8 mouse cellular contexts compared by ENCODE assay signal in genomic region chr1:131207531-131207930, GRCm38 (mm10). TPM values are rescaled to one million over a fixed set of nuclear protein-coding genes. Genes with fewer than 3 reads are reported as not detected.
DNase-seq lines count a peak whose midpoint lies in the region; TF ChIP-seq lines count a peak whose summit lies in the region.

No protein-coding gene starts in this region.

- H3K36me3 ChIP-seq in MEL (ENCODE audit: control insufficient read depth in 1 of 2, insufficient read depth in 2 of 2, low read length in 2 of 2) = no peaks in the 10 kb centered on the region

- H3K27me3 ChIP-seq in MEL (ENCODE audit: control insufficient read depth in 1 of 2, insufficient read depth in 2 of 2, low read length in 2 of 2) = no peaks in the 10 kb centered on the region; a peak in 1 of 4 replicates

- DNase-seq in 3T3-L1 (ENCODE audit: low read depth, low spot score) (peak; percentile 80), MEL (ENCODE audit: low read depth, low spot score) (peak; percentile 72)
- DNase-seq in cerebellum, postnatal 25 days = peak; percentile 32 to 63
- peak; percentile 69 to 84 for DNase-seq in gastrocnemius, postnatal 4 days (ENCODE audit: low spot score in 2 of 2)
- DNase-seq in kidney, adult 9 months = peak; percentile 57
- DNase-seq in lung, postnatal 14 days = peak; percentile 85
- DNase-seq in ovary, postnatal 36 days (ENCODE audit: low spot score) = peak; percentile 79
- DNase-seq in thymus, postnatal 36 days = peak; percentile 83 to 87

- no peak for TF ChIP-seq EP300 in MEL (IDR thresholded peaks at IDR 0.05; ENCODE audit: low read depth in 1 of 2, low read length in 2 of 2)

- H3K9me3 ChIP-seq in MEL (replicated peaks; ENCODE audit: insufficient read depth, low read length) = no peaks in the 10 kb centered on the region

- no peak overlapping the region for H3K27ac ChIP-seq in MEL (ENCODE audit: control insufficient read depth, low read depth, low read length)

- peak; percentile 69 to 93 (median 90) for TF ChIP-seq CTCF in MEL (IDR thresholded peaks at IDR 0.05 in 2 of 3, conservative IDR thresholded peaks at IDR 0.05 in 1 of 3; ENCODE audit: control insufficient read depth in 1 of 3, insufficient read depth in 1 of 3, low read depth in 2 of 3, low read length in 3 of 3, poor library complexity in 1 of 3, severe bottlenecking in 1 of 3)

- no peaks in the 10 kb centered on the region for H3K79me2 ChIP-seq in MEL (ENCODE audit: control insufficient read depth, insufficient read depth, low read length, poor library complexity)

- no peaks in the 10 kb centered on the region for H3K4me1 ChIP-seq in MEL (ENCODE audit: control insufficient read depth in 1 of 2, insufficient read depth in 2 of 2, low read length in 2 of 2)

- no peak overlapping the region for H3K4me3 ChIP-seq in MEL (ENCODE audit: control insufficient read depth in 1 of 2, insufficient read depth in 1 of 2, low read depth in 2 of 2, low read length in 2 of 2)

- TF ChIP-seq POLR2A in MEL (IDR thresholded peaks at IDR 0.05; ENCODE audit: control insufficient read depth in 1 of 2, insufficient read depth in 1 of 2, low read depth in 1 of 2, low read length in 2 of 2, poor library complexity in 1 of 2) = no peak

- no peak overlapping the region for H3K9ac ChIP-seq in MEL (ENCODE audit: control insufficient read depth, low read depth, low read length, poor library complexity, severe bottlenecking)

- TF ChIP-seq RAD21 in MEL (IDR thresholded peaks at IDR 0.05; ENCODE audit: low read depth, low read length) = peak; percentile 85

TF ChIP-seq in MEL, 35 proteins besides CTCF, POLR2A, EP300 and RAD21:
- TF ChIP-seq KAT2A (conservative IDR thresholded peaks at IDR 0.05; ENCODE audit: low read depth, low read length) (no peak), ETS1 (IDR thresholded peaks at IDR 0.05; ENCODE audit: low read depth, low read length) (no peak), SMC3 (IDR thresholded peaks at IDR 0.05; ENCODE audit: low read depth, low read length) (peak; percentile 97), SIN3A (IDR thresholded peaks at IDR 0.05; ENCODE audit: low read length) (0 out of 2 replicates have a peak, but pooled peaks have one; percentile 23), MAZ (IDR thresholded peaks at IDR 0.05; ENCODE audit: low read depth, low read length) (peak; percentile 72; the same call in 1 of the 2 replicates), ZC3H11A (IDR thresholded peaks at IDR 0.05; ENCODE audit: low read depth, low read length) (peak; percentile 90)

RNA-seq across cellular contexts. Expression of gene Rassf5, which starts 37.5 kb away (rescaled TPM):
- 14.2 and 14.8 TPM in 2 replicates for total RNA-seq in MEL (2012; rRNA removed)
- polyA plus RNA-seq in MEL (2012; ENCODE audit: insufficient read depth in 1 of 2, insufficient read length in 2 of 2, low read depth in 1 of 2, low replicate concordance in 2 of 2, missing spikeins in 1 of 2) = 10 to 100 TPM in 1 of 2 experiments, not detected in 1; 28.8 TPM
- total RNA-seq in gastrocnemius, postnatal 4 days (2021) = 1 to 10 TPM; 6.4 to 7.9 TPM

RNA-seq across cellular contexts. Expression of gene Eif2d, which starts 54.5 kb away (rescaled TPM):
- 29.3 and 31.0 TPM in 2 replicates for total RNA-seq in MEL (2012; rRNA removed)
- polyA plus RNA-seq in MEL (2012; ENCODE audit: insufficient read depth in 1 of 2, insufficient read length in 2 of 2, low read depth in 1 of 2, low replicate concordance in 2 of 2, missing spikeins in 1 of 2) = 10 to 100 TPM in 1 of 2 experiments, not detected in 1; 43.6 TPM
- total RNA-seq in gastrocnemius, postnatal 4 days (2021) = 10 to 100 TPM; 25.3 to 27.2 TPM
